Mouse (Mus musculus) midbrain, embryonic 16.5 days (tissue): Measurements from ENCODE around the gene Pacsin1. TPM values are rescaled to one million over a fixed set of nuclear protein-coding genes. Genes with fewer than 3 reads are reported as not detected.

Experiments used
- ATAC-seq: fragments of 200-750 bp; cut with Nextera tagmentation; 2 replicates; pipeline ENCODE4 v1.8.0; 2017; ENCODE audit warnings: moderate TSS enrichment
- H3K27ac ChIP-seq: fragments of 300-500 bp; sonication (generic); 2 replicates; pipeline ENCODE4 v1.5.1; 2014; ENCODE audit warnings: mild to moderate bottlenecking, low read length, mixed read lengths
- H3K27me3 ChIP-seq: fragments of 300-500 bp; sonication (generic); 2 replicates; pipeline ENCODE4 v1.6.1; 2014; ENCODE audit warnings: low read depth, low read length, mixed read lengths; ENCODE audit not compliant: control insufficient read depth, insufficient read depth
- H3K36me3 ChIP-seq: fragments of 300-500 bp; sonication (generic); 2 replicates; pipeline ENCODE4 v1.6.1; 2014; ENCODE audit warnings: mild to moderate bottlenecking, low read length, moderate library complexity, mixed read lengths; ENCODE audit not compliant: control insufficient read depth, insufficient read depth
- H3K4me1 ChIP-seq: fragments of 300-500 bp; sonication (generic); 2 replicates; pipeline ENCODE4 v1.6.1; 2014; ENCODE audit warnings: mild to moderate bottlenecking, low read length, mixed read lengths; ENCODE audit not compliant: control insufficient read depth, insufficient read depth
- H3K4me2 ChIP-seq: fragments of 300-500 bp; sonication (generic); 2 replicates; pipeline ENCODE4 v1.6.1; 2014; ENCODE audit warnings: mild to moderate bottlenecking, low read length, mixed read lengths
- H3K4me3 ChIP-seq: fragments of 300-500 bp; sonication (generic); 2 replicates; pipeline ENCODE4 v1.5.1; 2014; ENCODE audit warnings: low read depth, mild to moderate bottlenecking, low read length, moderate library complexity, mixed read lengths
- H3K9ac ChIP-seq: fragments of 300-500 bp; sonication (generic); 2 replicates; pipeline ENCODE4 v1.6.1; 2014; ENCODE audit warnings: low read depth, low read length, mixed read lengths
- H3K9me3 ChIP-seq: fragments of 300-500 bp; sonication (generic); replicated peaks from 2 replicates; pipeline ENCODE4 v1.6.1; 2014; ENCODE audit warnings: mild to moderate bottlenecking, low read length, mixed read lengths; ENCODE audit not compliant: control insufficient read depth, poor library complexity, severe bottlenecking
- WGBS: fragments of 180-500 bp; shearing (Covaris S2); extraction: QIAGEN DNeasy Blood & Tissue Kit; methylation state at CpG from one replicate; pipeline ENCODE4 v1.1.7; 2014; 5-methylcytosine and 5-hydroxymethylcytosine counted together
- polyA plus RNA-seq: library from polyadenylated mRNA; unstranded; fragments of >200 nt; fragmentation: Nextera tagmentation; extraction: Ambion mirVana; gene quantifications from 2 replicates; pipeline ENCODE4 v1.2.1, GENCODE M21; 2015

The Pacsin1 gene
- polyA plus RNA-seq, 1 experiment from 2014 or later: 67.7 TPM

- no peaks in the 10 kb centered on the region for H3K9me3 ChIP-seq
- ATAC-seq: no peak
- WGBS: 1% methylated on average over 23 of the region's 23 CpGs
Observed at GRCm38 (mm10) chr17:27621705-27622531, 33.4 kb upstream of the Pacsin1 start.

GRCm38 (mm10) chr17:27622611-27623359 lies 32.5 kb upstream of the Pacsin1 start:
- no peaks in the 10 kb centered on the region for H3K36me3 ChIP-seq
- peak overlapping the region; percentile 97 for H3K4me3 ChIP-seq
- peak overlapping the region; percentile 92 for H3K9ac ChIP-seq
- H3K4me1 ChIP-seq: peaks cover 26% of the 10 kb centered on the region
- no peaks in the 10 kb centered on the region for H3K27me3 ChIP-seq
- ATAC-seq: peak; percentile 49
- H3K27ac ChIP-seq: peak overlapping the region; percentile 99
- no peaks in the 10 kb centered on the region for H3K9me3 ChIP-seq
- peak overlapping the region; percentile 89 for H3K4me2 ChIP-seq
- under 1% methylated on average over 51 of the region's 80 CpGs for WGBS

More at GRCm38 (mm10) chr17:27621705-27622531, 33.4 kb upstream of the Pacsin1 start:
- Histone ChIP-seq H3K36me3 (no peaks in the 10 kb centered on the region), H3K9ac (peak overlapping the region; percentile 92), H3K4me1 (peaks cover 26% of the 10 kb centered on the region), H3K27me3 (no peaks in the 10 kb centered on the region), H3K4me2 (peak overlapping the region; percentile 89), H3K4me3 (peak overlapping the region; percentile 97), H3K27ac (peak overlapping the region; percentile 99)

GRCm38 (mm10) chr17:27623360-27624326 lies 31.7 kb upstream of the Pacsin1 start, which contains the start of gene Nudt3:
TSS of gene Nudt3 (minus strand) at chr17:27623495.
- Histone ChIP-seq H3K9ac (peak within 1 kb of the TSS; percentile 92), H3K36me3 (no peaks in the 10 kb centered on the region), H3K27me3 (no peaks in the 10 kb centered on the region), H3K4me3 (peak within 1 kb of the TSS; percentile 97), H3K4me2 (peak within 1 kb of the TSS; percentile 89), H3K9me3 (no peaks in the 10 kb centered on the region), H3K4me1 (peaks cover 26% of the 10 kb centered on the region), H3K27ac (peak within 1 kb of the TSS; percentile 99)
- WGBS: 8% methylated on average over 78 of the region's 91 CpGs
- peak; percentile 89 for ATAC-seq

- Histone ChIP-seq H3K9ac (no peak overlapping the region), H3K27ac (no peak overlapping the region), H3K27me3 (no peaks in the 10 kb centered on the region), H3K4me2 (no peak overlapping the region), H3K36me3 (peaks cover 2% of the 10 kb centered on the region; the same call in 1 of the 2 replicates), H3K4me1 (peaks cover 13% of the 10 kb centered on the region), H3K4me3 (no peak overlapping the region), H3K9me3 (no peaks in the 10 kb centered on the region)
- no peak for ATAC-seq
- WGBS: 34% methylated on average over 7 of the region's 7 CpGs
Observed at GRCm38 (mm10) chr17:27625455-27626251, 29.7 kb upstream of the Pacsin1 start.

- H3K9me3 ChIP-seq: no peaks in the 10 kb centered on the region
- H3K36me3 ChIP-seq: peaks cover 11% of the 10 kb centered on the region
- no peak overlapping the region for H3K4me2 ChIP-seq
- H3K9ac ChIP-seq: no peak overlapping the region
- 10% methylated on average over 5 of the region's 5 CpGs for WGBS
- no peaks in the 10 kb centered on the region for H3K27me3 ChIP-seq
- H3K4me3 ChIP-seq: no peak overlapping the region
- H3K27ac ChIP-seq: no peak overlapping the region
- ATAC-seq: 0 out of 2 replicates have a peak, but pooled peaks have one; percentile 22
- H3K4me1 ChIP-seq: peaks cover 6% of the 10 kb centered on the region; the same call in 1 of the 2 replicates
Observed at GRCm38 (mm10) chr17:27626681-27627080, 28.6 kb upstream of the Pacsin1 start.

- Histone ChIP-seq H3K4me3 (no peak overlapping the region), H3K27me3 (no peaks in the 10 kb centered on the region), H3K36me3 (peaks cover 17% of the 10 kb centered on the region), H3K9me3 (no peaks in the 10 kb centered on the region), H3K9ac (no peak overlapping the region), H3K4me1 (peaks cover 6% of the 10 kb centered on the region; the same call in 1 of the 2 replicates), H3K27ac (no peak overlapping the region), H3K4me2 (no peak overlapping the region)
- no peak for ATAC-seq
- 50% methylated on average over 5 of the region's 5 CpGs for WGBS
Observed at GRCm38 (mm10) chr17:27627451-27627850, 27.9 kb upstream of the Pacsin1 start.

- Histone ChIP-seq H3K36me3 (peaks cover 20% of the 10 kb centered on the region), H3K27ac (no peak overlapping the region), H3K4me1 (peaks cover 7% of the 10 kb centered on the region), H3K27me3 (no peaks in the 10 kb centered on the region), H3K4me3 (no peak overlapping the region), H3K9me3 (no peaks in the 10 kb centered on the region), H3K9ac (no peak overlapping the region), H3K4me2 (no peak overlapping the region)
- ATAC-seq: no peak
- 90% methylated on average over 8 of the region's 8 CpGs for WGBS
Observed at GRCm38 (mm10) chr17:27628376-27628775, 26.9 kb upstream of the Pacsin1 start.
